Comparison of ENCODE assay signal across 21 mouse cellular contexts in the genomic region with DNA sequence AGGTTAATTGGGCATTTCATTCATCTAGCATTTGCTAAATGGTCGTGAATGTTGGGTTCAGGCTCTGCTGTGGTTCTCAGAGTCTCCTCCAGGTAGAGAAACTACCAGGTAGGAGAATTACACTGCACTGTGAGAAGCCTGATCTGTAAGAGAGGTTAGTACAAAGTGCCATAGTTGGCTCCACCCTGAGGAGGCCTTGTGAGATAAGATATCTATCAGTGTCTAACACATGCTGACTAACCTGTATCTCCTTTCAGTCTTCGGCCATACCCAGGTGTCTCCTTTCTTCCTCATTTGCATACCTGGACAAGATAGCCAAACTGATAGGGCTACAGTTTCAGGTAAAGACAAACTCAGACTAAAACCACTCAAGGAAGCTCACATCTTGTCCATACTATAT.
"Had no signal": no experiment of that assay in that cellular context is flagged by ENCODE, and none has a peak within 500 bp of the region (broad histone marks: within the 10 kb centered on the region; RNA-seq: fewer than 3 reads in every experiment).

No protein-coding gene starts in this region.

- H3K4me1 ChIP-seq: lung, embryonic 15.5 days; midbrain, embryonic 10.5 days; midbrain, embryonic 12.5 days; neural tube, embryonic 13.5 days; neural tube, embryonic 15.5 days; stomach, embryonic 15.5 days had no signal

- H3K27ac ChIP-seq: liver, embryonic 14.5 days; lung, embryonic 15.5 days; macrophage; midbrain, embryonic 10.5 days; midbrain, embryonic 12.5 days; neural tube, embryonic 13.5 days; neural tube, embryonic 15.5 days; stomach, embryonic 15.5 days; stomach, postnatal 0 days had no signal

- H3K4me3 ChIP-seq: lung, embryonic 15.5 days; midbrain, embryonic 10.5 days; midbrain, embryonic 12.5 days; neural tube, embryonic 13.5 days; neural tube, embryonic 15.5 days; stomach, embryonic 15.5 days had no signal

- ATAC-seq: lung, postnatal 0 days had no signal

- H3K9me3 ChIP-seq: lung, embryonic 15.5 days; midbrain, embryonic 10.5 days; midbrain, embryonic 12.5 days; neural tube, embryonic 13.5 days; neural tube, embryonic 15.5 days; stomach, embryonic 15.5 days had no signal

- H3K27me3 ChIP-seq: lung, embryonic 15.5 days; midbrain, embryonic 12.5 days; neural tube, embryonic 13.5 days; neural tube, embryonic 15.5 days; stomach, embryonic 15.5 days had no signal

- DNase-seq: lung, adult 2 months; lung, postnatal 14 days; lung, postnatal 36 days; midbrain, embryonic 14.5 days; retina, postnatal 1 day; right cerebral cortex, adult 18-20 months; right cerebral cortex, postnatal 25 days; right cerebral cortex, postnatal 4 days; thymus, adult 2 months; thymus, postnatal 25 days; thymus, postnatal 4 days had no signal

- H3K9ac ChIP-seq: liver, embryonic 14.5 days; lung, embryonic 15.5 days; midbrain, embryonic 12.5 days; neural tube, embryonic 13.5 days; neural tube, embryonic 15.5 days; stomach, embryonic 15.5 days had no signal

- H3K4me2 ChIP-seq: lung, embryonic 15.5 days; midbrain, embryonic 12.5 days; neural tube, embryonic 13.5 days; neural tube, embryonic 15.5 days; stomach, embryonic 15.5 days had no signal
